Mouse (Mus musculus): ENCODE data around the gene Btbd6.

The Btbd6 gene

DNA sequence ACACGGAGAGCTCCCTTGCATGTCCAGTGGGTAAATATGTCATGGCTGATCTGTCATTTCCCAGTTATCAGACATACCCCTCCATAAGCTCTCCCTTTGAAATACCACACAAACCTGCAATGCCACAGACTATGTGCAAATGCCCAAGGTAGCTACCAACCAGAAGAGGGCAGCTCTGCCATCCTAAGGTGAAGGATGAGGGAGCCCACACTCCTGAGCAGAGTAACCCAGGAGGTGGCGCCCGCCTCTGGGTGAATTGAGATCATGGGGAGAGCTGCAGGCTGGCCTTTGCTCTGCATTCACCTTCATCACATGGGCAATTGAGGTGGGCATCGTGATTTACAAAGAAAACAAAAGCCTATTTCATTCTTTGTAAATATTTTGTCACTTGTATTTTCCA lies 28.7 kb downstream of the Btbd6 start:
- DNase-seq (ENCODE audit: low spot score in 2 of 2): peak in 1 of 2 experiments; percentile 70

DNA sequence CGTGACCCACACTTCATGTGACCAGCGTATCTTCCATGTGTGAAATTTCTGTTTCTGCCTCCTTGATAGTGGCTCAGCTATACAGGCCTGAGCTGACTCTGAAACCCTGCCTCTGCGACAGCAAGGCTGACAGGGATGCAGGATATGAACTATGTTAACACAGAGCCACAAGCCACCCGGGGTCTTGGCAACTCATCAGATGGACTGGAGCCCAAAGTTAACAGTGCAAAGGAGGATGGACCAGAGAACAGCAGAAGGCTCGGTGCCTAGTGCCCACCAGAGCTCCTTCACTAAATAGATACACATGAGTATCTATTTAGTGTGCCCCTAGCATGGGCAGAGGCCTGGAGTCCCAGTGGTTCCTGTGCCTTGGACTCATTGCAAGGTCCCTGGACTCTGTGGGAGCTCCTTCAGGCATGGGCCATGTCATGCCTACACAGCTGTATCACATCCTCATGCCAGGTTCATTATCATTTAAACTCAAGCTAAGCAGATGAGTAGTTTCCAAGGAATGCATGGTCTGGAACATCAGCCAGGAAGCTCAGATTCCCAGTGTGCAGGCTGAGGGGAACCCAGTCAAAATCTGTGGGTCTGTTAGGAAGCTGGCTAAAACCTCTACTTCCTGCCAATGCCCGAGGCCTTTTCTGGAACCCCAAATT lies 35.5 kb downstream of the Btbd6 start:
- no peak for DNase-seq (ENCODE audit: low spot score in 2 of 2)

DNA sequence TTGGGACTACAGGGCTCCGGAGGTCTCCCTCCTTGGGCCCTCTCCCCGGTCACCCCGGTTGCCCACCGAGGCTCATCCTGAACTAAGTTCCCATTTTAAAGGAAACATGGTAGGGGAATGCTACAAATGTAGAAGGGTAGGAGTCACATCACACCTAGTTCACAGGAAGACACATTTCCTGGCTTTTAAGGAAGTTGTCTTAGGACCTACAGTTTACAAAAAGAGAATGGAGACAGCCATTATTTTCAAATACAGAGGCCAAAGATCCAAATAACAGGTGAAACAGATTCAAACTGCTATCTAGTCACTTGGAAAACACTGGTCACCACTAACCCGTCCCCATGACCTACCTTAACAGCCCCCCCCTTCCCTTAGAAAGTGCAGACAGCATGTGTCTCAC lies 36.2 kb downstream of the Btbd6 start:
- no peak for DNase-seq (ENCODE audit: low spot score in 2 of 2)

DNA sequence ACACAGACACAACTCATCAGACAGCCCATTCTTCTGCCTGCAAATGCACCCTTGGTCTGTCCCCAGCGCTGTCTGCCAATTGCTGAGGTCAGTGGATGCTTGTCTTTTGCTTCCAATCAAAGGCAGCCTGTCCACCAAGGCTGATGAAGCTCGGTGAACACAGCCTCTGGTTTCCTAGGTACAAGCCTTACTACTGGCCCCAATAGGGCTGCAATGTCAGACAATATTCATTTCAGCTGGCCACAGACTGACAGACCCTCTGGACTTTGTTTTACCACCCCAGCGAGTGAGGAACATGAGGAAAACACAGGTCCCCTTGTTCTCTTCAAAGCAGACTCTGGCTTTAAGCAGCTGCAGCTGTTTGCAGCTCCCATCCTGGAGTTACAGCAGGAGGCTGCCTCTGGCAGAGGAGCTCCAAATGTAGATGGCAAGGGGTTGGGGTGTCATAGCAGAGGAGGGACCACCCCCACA lies 36.8 kb downstream of the Btbd6 start:
- peak; percentile 73 to 76 for DNase-seq (ENCODE audit: low spot score in 2 of 2)

DNA sequence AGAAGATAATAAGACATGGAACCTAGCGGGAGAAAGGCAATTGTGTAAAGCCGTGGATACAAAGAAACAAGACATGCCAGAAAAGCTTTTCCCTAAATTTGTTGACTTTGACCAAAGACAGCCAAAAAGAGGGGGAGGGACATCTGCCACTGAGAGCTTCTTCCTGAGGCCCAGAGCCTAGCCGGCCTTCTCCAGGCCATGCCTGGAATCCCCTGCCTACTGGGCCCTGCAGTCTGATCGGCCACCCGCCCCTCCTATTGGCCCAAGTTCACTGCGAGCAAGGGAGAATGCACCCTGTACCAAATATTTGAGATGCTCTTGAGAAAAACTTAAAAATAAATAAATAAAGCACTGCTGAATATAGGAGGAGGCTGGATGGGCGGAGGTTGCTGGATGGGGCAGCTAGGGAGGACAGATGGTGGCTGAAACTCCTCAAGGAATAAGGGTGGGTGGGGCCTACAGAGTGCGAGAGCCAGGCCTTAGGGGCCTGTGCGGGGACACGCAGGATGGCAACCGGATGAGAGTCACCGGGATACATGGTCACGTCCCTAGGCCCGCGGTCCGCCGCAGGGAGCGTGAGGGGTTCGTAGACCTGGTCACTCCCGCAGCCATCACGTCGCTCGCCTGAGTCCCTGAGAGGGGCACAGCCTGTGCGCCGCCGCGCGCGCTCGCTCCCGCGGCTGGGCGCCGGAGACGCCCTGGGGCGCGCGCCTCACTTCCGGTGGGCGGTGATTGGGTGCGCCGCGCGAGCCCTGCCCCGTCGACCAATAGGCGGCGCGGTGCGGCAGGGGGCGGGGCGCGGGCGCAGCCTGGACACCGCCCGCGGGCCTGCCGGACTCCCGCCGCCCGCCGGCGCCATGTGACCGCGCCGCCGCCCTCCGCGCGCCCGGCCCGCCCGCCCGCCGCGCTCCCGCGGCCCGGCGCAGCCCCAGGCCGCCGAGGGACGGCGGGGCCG lies 37.6 kb downstream of the Btbd6 start, which contains the start of gene Pacs2:
Gene Pacs2, plus strand, starts transcription at position 905 of the 955 bp plus-strand sequence.
- peak; percentile 73 to 90 for DNase-seq (ENCODE audit: low spot score in 2 of 2)

DNA sequence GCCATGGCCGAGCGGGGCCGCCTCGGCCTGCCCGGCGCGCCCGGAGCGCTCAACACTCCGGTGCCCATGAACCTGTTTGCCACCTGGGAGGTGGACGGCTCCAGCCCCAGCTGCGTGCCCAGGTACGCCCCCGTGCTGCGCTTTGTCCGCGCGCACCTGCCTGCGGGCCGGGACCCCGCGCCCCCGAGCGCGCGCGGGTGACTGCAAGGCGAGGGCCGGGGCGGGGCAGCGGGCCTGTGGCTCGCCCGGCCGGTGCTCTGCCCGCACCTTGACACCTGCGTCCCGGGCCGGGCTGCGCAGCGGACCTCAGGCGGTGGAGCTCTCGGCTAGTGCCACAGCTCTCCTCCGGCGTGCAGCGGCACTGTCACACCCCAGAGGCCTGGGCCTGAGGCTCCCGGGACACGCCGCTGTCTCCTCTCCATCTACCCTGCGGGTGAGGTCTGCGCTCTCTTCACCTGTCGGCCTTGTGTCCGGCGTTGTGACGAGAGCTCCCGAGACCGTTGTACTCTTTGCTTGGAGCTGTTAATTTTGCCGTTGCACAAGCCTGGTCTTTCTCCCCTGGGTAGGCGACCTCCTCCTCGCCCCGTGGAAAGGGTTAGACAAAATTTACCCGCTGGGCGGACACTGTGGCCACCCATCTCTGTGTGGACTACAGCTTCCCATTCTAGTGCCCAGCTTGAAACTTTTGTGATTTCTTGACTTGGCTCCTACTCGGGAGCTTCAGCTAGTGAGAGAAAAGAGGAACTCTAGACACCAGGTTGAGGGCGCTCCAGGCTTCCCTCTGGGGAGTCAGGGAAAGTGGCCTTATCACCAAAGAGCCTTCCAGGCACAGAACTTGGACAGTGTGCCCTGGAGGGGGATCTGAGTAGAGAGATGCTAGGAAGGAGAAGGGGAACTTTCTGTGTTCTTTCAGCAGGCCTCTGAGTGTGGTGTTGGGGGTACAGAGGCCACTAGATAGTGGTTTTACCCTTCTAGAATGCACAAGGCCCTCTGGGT lies 38.6 kb downstream of the Btbd6 start:
- peak in 1 of 2 experiments; percentile 30 for DNase-seq (ENCODE audit: low spot score in 2 of 2)

DNA sequence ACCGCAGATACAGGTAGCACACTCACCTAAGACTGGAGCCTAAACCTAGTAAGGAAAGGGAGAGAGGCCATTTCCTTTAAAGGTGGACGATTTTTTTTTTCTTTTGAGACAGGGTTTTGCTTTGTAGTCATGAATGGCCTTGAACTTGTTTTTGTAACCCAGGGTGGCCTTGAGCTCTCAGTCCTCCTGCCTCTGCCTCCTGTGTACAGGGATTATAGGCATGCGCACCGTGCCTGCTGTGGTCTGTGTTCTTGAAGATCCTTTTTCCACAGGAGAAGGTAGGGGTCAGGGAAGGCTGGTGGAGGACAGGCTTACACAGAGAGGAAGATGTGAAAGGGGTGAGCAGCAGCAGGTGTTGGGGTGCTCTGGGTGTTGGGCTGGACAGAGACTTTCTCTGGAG lies 39.7 kb downstream of the Btbd6 start:
- DNase-seq (ENCODE audit: low spot score in 2 of 2): no peak

DNA sequence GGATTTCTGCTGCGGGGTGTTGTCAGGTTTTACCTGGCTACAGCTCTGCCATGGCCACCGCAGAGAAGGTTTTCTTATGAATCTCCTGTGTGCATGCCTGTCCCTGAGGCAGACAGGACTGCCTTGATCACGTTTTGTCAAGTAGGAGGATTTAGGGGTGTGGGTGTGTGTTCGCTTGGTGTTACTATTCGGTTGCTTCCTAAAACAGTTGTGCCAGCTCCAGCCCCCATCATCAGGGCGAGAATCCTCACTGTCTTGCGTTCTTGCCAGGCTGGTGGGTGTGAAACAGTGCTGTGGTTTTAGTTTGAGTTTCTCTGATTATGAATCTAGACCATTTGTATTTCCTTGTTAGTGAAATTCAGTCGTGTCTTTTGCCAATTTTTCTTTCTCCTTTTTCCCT lies 40.7 kb downstream of the Btbd6 start:
- peak; percentile 59 to 91 for DNase-seq (ENCODE audit: low spot score in 2 of 2)

DNA sequence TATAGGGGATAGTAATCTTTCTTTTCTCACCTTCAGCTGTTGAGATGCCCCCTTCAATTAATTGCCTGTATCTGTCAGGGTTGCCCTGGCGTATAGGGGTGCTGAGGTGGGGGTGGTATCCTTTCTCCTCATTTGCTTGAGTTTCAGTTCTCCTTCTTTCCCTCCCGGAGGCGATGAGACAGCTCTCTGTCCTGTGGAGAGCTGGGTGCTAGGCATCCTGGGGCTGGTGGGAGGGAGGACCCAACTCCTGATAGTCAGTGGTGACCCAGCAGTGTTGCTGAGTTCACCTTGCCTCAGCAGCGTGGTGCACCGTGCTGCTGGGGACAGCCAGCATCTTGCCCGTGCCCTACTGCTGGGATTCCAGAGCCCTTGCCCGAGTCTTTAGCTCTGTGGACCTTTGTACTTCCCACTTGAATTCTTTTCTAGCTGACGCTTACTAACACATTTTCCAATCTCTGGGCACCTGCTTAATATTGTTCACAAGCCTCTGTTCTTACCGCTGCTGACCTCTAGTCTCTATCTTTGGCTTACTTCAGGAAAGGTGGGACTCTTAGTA lies 41.2 kb downstream of the Btbd6 start:
- DNase-seq (ENCODE audit: low spot score in 2 of 2): no peak

DNA sequence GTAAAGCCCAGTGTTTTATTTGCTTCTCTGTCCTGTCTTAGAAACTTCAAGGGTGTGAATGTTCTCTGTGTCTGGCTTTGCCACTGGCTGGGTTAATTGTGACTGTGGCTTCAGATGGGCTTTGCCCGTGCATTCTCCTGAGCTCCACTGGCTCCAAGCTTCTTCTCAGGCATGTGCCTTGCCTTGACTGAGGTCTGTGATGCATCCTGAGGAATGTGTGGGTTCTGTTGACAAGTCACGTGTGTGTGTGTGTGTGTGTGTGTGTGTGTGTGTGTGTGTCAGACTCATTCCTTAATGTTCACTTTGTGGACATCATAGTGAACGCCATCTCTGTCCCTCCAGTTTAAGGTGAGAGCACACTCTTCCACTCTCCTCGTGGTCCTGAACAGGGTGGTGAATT lies 42.5 kb downstream of the Btbd6 start:
- no peak for DNase-seq (ENCODE audit: low spot score in 2 of 2)

DNA sequence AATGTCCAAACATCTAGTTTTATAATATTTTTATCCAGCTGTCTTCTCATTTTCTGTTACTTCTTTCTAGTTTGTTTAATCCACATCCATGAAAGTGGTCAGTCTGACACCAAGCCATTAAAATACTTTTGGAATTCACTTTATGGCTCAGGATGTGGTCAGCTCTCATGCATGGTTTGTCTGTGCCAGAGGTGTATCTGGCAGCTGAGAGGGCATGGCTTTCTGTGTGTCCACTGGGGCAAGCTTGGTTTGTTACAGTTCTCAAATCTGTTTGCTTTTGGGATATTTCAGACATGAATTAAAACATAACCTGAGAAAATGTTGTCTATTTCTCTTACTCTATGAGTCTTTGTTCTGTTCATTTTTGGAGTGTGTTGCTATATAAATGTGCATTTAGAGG lies 45.2 kb downstream of the Btbd6 start:
- DNase-seq (ENCODE audit: low spot score in 2 of 2): no peak

DNA sequence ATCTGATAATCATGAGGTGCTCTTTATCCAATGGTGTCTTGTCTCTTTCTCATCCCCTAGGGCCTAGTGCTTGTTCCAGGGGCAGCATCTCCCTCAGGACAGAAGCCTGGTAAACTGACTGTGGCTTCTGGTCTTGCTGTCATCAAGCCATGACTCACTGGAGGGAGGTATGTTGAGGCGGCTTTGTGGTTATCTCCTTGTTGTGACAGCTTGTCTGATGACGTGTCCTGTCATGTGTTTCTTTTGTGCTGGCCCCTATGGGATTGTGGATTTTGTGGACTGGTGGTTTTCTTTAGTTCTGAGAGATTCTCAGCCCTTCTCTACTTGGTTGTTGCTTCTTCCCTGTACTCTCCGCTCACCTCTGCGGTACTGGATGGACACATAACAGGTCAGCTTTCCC lies 46.8 kb downstream of the Btbd6 start:
- DNase-seq (ENCODE audit: low spot score in 2 of 2): no peak

DNA sequence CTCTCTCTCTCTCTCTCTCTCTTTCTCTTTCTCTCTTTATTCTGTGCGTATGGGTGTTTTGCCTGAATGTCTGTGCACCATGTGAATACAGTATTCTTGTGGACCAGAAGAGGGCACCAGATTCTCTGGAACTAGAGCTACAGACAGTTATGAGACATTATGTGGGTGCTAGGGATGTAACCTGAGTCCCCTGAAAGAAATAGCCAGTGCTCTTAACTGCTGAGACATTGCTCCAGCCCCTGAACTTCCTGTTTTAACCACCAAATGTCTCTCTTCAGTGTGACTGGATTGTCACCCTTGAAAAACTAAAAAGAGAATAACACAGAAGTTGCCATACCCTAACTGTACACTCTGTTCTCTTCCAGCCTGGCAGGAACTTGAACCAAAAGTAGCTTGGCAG lies 50.3 kb downstream of the Btbd6 start:
- DNase-seq (ENCODE audit: low spot score in 2 of 2): no peak

DNA sequence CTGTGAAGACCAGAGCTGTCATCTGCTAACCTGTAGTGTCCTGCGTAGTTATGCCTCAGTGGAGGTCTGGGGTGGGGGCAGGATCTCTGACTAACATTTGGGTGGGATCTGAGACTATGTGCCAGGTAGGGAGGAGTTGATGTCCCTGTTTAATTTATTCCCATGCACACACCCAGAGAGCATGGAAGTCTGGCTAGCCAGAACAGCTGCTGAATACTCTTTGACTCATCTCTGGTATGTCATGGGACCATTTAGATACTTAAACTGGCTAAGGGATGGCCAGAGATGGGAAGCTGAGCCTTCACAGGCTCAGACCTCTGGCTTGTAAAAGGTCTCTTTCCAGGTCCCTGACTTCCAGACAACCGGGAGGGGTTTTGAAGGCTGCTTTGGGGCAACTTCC lies 51.2 kb downstream of the Btbd6 start:
- no peak for DNase-seq (ENCODE audit: low spot score in 2 of 2)

DNA sequence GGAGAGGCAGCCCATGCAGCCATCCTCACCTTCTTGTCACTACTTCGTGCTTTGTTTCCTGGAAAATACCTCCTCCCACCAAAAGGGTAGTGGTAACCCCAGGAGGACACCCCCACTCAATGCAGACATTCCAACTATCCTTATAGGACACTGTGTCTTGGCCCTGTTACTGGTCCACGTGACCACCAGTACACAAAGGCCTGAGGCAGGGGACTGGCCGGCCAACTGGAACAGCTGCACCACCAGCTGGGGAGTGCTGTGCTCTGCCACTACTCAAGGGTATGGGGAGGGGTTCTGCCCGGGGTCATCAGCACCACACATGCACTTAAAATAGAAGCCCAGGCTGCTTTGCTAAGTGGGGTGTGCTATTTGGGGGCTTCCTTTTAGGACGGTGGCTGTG lies 51.8 kb downstream of the Btbd6 start:
- DNase-seq (ENCODE audit: low spot score in 2 of 2): no peak

Measured in left cerebral cortex, adult 9 months (tissue).